Mouse (Mus musculus) kidney, adult 9 months (tissue): ENCODE measurements around the gene Hist1h1c.
"Not testable (repeated sequence)": the region's sequence is repeated elsewhere in the genome, so short reads cannot be mapped to it uniquely, and the experiment has no call there.

ENCODE experiments used
- DNase-seq: peaks from one replicate; pipeline ENCODE4 v3.0.0; 2022

The Hist1h1c gene

GRCm38 (mm10) chr13:23738677-23739068 lies at the start of gene Hist1h1c:
TSS of gene Hist1h1c (plus strand) at chr13:23738808.
- DNase-seq = peak; percentile 95

- no peak for DNase-seq
These were observed 49.7 kb upstream of the Hist1h1c start for GRCm38 (mm10) chr13:23688956-23689355.

DNA sequence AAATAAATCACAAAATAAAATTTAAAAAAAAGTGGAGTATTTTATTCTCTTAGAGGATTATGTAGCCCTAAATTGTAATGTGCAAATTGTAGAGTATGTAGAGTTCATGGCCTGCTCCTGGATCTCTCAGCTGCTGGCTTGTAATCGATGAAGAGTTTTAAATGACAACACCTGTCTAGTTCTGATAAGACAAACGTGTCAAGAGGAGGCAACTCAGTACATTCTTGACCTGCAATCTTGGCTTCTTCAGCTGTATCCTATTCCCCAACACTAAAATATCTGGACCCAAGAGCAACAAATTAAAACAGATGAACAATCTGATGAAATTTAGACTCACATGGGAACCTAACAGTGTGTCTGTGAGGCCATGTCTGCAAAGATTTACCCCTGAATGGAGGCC lies 49.1 kb upstream of the Hist1h1c start:
- DNase-seq = no peak

- peak; percentile 92 for DNase-seq
These were observed 44.7 kb upstream of the Hist1h1c start for GRCm38 (mm10) chr13:23693856-23694440.

DNA sequence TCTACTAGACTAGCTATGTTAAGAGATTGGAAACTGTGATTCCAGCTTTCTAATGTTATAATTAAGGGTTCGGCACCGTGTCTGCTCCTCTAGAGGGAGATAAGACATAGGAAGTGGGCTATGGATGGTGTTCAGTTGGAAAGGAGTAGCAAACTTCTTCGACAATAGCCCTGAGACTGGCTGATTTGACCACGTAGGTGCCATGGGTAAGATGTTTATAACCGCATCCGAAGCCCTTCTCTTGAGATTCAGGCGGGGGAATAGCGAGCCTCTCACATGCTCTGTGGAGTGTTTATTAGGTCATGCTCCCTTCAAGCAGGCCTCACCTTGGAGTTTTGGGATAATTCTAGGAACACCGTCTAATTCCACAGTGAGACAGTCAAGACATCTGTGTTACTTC lies 43.7 kb upstream of the Hist1h1c start:
- no peak for DNase-seq

DNA sequence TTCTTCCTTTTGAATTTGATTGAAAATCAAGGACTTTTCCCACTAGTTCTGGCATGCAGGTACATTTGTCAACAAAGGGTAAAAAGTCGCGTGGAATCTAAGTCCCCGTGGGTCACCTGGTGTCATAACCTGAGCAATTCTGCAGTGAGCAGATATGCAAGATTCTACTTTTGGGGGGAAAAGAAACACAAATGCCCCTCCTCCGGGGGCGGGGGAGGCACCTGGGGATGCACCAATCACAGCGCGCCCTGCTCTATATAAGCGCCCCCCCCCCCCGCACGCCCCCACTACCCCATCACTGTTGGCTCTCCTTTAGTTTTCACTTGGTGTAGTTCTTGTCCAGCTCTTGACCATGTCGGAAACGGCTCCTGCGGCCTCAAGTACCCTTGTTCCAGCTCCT lies 43.1 kb upstream of the Hist1h1c start, which contains the start of gene Hist1h1t:
Hist1h1t (plus strand) TSS at position 301 of the 400 bp plus-strand sequence.
- DNase-seq = no peak

DNA sequence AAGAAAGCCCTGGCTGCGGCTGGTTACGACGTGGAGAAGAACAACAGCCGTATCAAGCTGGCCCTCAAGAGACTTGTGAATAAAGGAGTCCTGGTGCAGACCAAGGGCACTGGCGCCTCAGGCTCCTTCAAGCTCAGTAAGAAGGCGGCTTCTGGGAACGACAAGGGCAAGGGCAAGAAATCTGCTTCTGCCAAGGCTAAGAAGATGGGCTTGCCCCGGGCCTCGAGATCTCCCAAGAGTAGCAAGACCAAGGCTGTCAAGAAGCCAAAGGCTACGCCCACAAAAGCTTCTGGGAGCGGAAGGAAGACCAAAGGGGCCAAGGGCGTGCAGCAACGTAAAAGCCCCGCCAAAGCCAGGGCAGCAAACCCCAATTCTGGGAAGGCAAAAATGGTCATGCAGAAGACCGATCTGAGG lies 42.5 kb upstream of the Hist1h1c start:
- no peak for DNase-seq

DNA sequence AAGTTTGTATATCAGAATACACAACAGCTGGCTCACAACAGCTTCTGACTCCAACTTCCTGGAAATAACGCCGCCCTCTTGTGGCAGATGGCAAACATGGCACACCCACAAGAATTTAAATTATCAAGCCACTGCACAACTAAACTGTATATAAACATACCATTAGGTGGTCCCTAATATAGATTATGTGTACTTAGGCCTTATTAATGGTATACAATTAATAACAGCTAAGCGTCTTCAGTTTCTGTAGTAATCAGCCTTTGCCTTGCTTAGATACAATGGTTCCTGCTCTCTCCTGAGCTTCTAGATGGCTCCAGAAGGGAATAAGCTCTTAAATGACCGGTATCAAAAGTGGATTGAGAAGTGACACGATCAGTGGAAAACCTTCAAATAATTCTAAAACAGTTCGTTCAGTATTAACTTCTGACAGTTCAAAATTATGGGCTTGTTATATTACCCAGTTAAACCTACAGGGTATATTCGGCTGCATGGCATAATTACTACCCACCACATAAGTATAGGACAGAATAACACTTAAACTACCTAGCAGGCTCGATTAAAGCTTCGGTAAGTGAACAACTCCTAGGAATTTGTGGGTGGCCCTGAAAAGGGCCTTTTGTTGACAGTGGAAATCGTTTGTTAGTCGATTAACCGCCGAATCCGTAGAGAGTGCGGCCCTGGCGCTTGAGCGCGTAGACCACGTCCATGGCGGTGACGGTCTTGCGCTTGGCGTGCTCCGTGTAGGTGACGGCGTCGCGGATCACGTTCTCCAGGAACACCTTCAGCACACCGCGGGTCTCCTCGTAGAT lies 40.9 kb upstream of the Hist1h1c start:
- DNase-seq = peak; percentile 71

DNA sequence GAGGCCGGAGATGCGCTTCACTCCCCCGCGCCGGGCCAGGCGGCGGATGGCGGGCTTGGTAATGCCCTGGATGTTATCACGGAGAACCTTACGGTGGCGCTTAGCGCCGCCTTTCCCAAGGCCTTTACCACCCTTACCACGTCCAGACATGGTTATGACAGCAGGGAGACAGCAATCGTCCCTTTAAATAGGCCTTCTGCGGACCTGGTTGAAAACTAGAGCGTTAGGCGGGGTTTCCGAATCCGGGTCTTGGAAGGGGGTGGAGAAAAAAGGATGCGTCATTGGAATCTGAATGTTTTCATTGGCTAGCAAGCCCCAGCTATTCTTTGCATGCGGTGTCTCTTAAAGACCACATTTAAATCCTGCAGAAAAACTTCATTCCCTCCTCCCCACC lies 40.3 kb upstream of the Hist1h1c start, which contains the start of gene Hist1h4c:
Hist1h4c (minus strand) TSS at position 155 of the 394 bp plus-strand sequence.
- peak; percentile 99 for DNase-seq

- DNase-seq = no peak
These were observed 39.6 kb upstream of the Hist1h1c start for GRCm38 (mm10) chr13:23698996-23699395.

GRCm38 (mm10) chr13:23699767-23700166 lies 38.8 kb upstream of the Hist1h1c start:
- no peak for DNase-seq

DNA sequence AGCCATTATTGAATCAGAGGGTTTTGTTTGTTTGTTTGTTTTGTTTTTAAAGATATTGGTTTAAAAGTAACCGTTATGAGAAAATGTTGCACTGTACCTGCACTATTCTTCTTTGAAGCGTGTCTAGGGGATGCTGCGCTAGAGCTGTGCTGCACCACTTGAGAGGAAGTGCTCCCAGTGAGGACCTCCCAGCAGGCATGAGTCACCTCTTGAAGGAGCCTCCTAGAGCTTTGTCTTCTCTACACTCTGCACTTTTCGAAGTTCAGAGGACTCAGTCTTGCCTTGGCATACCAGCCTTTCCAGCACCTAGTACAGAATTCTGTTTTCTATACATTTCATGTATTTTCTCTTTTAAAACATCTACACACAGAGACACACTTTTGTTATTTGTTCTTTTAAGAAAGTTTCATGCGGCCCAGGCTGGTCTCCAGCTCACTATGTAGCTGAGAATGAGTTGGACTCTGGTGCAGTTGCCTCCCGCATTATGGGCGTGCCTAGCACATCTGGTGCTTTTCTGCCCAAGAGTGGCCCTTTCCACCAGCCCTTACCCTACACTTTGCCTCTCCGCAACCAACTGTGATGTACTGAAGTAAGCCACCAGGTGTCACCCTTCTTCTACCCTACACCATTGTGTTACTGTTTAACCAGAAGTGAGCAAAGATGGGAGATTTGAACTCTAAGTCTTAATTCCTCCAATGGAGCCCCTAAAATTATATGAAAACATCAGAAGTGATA lies 37.7 kb upstream of the Hist1h1c start:
- peak; percentile 91 for DNase-seq

DNA sequence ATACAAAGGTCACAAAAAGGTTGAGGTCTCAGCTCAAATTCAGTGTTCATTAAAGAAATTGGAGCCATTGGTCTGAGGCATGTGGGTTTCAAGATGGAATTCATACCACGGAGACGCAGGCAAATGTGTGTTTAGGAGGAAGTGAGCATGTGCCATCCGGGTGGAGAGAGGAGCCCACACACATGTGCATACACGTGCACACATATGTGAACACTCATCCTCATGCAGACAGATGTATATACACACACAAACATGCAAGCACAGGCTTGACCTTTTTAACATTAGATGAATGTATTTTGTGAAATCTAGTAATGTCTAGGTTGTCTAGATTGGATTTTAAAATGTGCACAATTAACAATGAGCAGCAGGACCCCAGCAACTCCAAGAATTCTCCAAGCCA lies 36.4 kb upstream of the Hist1h1c start:
- DNase-seq = no peak

DNA sequence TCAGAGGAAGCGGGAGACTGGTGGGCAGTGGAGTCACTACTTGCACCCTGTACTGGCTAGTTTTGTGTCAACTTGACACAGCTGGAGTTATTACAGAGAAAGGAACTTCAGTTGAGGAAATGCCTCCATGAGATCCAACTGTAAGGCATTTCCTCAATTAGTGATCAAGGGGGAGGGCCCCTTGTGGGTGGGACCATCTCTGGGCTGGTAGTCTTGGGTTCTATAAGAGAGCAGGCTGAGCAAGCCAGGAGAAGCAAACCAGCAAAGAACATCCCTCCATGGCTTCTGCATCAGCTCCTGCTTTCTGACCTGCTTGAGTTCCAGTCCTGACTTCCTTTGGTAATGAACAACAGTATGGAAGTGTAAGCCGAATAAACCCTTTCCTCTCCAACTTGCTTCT lies 35.8 kb upstream of the Hist1h1c start:
- DNase-seq = not testable (repeated sequence)

DNA sequence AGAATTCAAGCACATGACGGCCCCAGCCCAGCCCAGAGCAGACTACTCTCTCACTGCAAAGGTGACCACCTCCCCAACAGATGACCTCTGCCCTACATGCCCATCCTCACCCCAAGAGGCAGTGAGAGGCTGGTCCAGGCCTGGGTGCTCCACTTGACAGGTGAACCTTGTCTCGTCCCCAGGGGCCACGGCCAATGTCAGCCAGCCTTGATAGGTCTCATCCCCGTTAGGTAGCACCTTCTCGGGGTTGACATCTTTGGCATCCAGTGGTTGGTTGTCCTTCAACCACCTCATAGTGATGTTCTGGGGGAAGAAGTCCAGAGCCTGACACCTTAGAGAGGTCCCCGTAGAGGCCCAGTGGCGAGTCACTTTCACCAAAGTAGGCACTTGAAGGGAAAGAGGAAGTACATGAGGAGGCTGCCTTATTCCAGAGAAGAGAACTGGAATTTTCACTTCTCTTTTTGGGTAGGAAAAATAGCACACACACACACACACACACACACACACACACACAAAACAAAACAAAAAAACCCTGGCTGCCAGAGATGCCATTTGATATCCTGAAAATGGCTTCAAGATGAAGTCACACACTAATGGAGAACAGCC lies 32.8 kb upstream of the Hist1h1c start:
- no peak for DNase-seq

- no peak for DNase-seq
These were observed 31.8 kb upstream of the Hist1h1c start for GRCm38 (mm10) chr13:23706771-23707170.

GRCm38 (mm10) chr13:23708041-23708440 lies 30.6 kb upstream of the Hist1h1c start:
- DNase-seq = no peak

DNA sequence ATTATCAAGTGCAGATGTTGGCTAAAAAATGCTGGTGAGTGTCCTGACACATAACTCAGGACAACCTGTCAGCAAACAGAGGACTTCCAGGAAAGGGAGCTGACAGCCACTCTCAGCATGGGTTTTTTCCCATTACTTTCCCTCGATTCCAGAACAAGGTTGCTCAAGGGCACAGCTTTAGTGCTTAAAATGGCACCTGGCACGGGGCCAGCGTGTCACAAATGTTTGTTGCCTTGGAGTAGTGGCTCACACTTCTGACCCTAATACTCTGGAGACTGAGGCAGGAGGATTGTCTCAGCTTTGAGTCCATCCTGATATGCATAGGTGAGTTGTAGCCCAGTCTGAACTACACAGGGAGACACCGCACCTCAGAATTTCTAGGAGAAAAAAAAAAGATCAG lies 30.0 kb upstream of the Hist1h1c start:
- no peak for DNase-seq

DNA sequence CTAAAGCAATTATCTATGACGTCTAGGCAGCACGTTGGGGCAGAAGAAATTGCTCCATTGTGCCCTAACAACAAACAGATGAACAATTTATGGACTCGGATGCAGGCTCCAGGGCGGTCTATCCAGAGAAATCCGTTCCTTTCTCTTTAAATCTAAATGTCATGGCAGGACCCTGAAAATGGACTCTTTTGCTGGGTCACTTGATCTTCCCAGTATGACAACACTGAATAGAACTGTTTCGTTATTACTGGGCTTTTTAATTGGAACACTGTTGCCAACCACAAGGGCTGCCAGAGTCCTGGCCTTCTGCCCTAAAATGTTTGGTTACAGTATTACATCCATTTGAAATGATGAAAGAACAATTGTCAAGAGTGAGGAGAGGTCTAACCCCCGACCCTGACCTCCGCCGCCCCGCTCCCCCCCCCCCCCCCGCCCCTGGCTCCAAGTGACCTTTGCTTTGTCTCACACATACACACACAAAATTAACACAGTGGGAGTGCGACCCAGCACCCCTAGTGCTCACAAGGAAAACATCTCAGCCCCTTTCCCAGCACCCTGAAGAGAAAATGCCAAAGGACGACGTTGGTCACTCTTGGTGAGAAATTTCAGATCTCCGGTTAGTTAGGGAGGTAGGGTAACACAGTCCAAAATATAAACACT lies 28.8 kb upstream of the Hist1h1c start:
- DNase-seq = peak; percentile 35

DNA sequence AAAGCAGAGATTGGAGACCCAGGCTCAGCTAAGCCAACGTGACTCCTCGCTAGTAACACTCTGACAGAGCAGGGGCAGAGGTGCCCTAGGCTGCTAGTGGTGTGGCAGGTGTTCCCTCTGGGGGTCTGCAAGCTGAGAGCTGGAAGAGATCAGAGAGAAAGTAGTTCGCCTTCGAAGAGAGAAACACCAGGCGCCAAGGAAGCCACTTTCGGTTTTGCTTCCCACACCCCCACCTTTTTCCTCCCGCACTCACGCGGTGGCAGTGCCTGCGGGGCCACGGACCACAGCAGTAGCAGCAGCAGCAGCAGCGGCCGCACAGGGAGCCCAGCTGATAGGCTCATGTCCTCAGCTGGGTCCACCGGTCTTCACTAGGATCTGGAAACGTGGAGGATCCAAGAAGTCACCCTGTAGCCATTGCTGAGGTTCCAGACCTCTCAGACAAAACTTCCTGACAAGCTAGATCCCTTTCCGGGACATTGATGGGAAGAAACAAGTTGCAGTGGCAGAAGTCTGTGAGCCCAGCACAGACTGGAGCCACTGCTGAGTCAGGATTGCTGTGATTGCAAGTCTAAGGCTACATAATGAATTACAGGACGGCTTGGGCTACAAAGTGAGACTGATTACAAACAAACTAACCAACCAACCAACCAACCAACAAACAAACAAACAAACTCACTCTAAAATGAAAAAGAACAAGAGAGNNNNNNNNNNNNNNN lies 28.1 kb upstream of the Hist1h1c start, which contains the start of gene Hfe:
Hfe (minus strand) TSS at position 481 of the 716 bp plus-strand sequence.
- peak; percentile 53 for DNase-seq

DNA sequence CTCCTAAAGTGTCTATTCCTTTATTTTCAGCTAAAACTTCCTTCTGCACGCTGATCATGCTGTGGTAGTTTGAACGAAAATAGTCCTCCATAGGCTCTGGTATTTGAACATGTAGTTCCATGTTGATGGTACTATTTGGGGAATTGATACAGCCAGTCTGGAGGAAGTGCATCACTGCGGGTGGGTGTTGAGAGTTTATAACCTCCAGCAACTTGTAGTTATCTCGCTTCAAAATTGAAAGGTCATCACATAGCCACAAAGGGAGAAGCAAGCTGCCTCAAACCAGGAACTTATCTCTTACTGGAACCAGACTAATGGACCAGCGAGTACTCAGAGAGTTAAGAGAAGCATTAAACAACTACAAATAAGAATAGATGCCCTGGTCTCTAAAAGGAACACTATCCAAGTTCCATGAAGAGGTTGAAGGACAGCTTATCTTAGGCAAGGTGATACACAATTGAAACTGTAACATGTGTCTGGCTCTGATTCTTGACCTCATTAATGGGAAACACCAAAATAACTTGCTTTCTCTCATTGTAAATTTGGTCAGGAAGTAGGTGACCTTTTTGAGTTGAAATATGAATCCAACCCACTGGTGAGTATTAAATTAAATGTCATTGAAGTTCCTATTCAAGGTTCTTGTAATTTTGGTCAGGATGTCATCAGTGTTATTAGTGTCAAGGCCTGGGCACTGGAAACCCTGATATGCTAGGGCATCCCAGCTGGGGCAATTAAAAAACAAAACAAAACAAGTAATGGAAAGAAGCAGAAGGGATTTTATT lies 22.2 kb upstream of the Hist1h1c start:
- no peak for DNase-seq
